Mouse (Mus musculus) right cerebral cortex, postnatal 10 days (tissue): ENCODE measurements around the gene Tmco5b.

Experiments
- DNase-seq, 2 experiments: peaks; one replicate each; pipeline ENCODE4 v3.0.0; 2021; ENCODE audit warnings: low spot score in 2 of 2

Gene Tmco5b

GRCm38 (mm10) chr2:113285432-113285831, at the start of gene Tmco5b:
TSS of gene Tmco5b (plus strand) at chr2:113285732.
- DNase-seq: no peak

DNA sequence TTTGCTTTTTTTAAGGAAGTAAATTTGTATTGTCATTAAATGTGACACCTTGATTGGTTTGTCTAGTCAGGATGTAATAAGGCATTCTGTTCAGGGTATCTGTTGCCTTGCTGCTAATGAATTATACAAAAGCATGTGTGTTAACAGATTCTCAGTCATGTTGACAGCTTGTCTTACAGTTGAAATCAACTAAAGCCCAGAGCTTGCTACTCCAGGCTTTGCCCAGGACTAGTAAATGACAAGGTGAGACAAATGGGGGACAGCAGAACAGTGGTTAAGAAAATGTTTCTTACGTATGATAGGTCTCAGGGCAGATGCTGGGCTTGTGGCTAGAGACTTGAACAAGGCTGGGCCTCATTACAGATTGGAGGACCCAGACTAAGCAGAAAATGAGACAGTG, 48.5 kb upstream of the Tmco5b start:
- DNase-seq: no peak

GRCm38 (mm10) chr2:113238871-113239270, 46.7 kb upstream of the Tmco5b start:
- no peak for DNase-seq

DNA sequence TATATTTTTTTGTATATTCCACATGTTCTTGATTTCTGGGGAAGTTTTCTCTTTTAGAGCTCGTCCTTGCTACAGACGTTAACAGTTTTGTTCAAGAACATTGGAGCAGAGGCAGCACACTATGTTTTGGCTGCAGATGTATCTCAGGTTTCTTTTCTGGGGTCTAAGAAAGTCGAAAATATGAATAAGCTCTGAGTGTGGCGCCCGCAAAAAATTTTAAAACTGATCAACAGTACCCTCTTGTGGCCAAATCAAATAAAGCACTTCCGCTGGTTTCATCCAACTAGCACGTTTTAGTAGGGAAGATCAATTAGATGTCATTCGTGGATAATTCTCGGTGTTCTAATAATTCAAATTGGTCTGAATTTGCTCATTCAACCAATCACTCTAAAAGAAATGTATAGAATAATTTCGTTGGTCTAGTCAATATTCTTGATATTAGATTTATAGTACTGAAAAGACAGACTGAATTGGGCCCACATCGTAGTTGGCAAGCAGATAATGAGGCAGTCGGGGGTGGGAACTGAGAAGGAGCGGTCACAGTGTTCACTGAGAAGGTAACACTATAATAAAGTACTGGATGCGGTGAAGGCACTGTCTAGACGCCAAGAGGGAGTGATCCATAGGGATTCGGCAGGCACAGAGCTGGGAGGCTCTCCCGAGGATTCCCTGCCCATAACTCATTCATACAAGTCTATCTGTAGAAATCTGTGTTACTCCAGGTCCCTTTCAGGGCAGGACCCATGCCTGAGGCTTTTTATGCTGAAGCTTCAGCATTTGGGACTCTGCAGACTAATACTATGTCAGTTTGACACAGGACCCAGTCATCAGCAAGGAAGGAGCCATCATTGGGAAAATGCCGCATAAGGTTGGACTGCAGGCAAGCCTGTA, 17.1 kb downstream of the Tmco5b start:
- DNase-seq: peak; percentile 45 to 73

DNA sequence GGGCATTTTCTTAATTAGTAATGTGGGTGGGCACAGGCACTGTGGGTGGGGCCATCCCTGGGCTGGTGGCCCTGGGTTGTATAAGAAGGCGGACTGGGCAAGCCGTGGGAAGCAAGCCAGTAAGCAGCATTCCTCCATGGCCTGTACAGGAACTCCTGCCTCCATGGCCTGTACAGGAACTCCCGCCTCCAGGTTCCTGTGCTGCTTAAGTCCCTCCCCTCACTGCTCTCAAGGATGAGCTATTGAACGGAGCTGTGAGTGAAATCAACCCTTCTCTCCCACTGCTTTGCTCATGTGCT, 17.7 kb downstream of the Tmco5b start:
- no peak for DNase-seq

DNA sequence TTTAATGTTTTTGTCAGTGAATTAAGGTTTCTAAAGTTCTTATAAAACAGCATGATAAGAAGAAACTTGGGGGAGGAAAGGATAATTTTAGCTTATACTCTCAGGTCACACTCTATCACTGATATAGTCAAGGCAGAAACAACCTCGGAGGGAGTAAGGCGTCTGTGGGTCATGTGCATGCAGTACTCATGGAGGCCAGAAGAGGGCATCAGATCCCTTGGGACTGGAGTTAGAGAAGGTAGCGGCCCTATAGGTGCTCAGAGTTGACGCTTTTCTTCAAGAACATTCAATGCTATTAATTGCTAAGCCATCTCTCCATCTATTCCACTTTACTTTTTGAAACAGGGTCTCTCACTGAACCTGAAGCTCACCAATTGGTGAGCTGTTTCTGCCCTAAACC, 19.8 kb downstream of the Tmco5b start:
- peak; percentile 74 to 86 for DNase-seq

DNA sequence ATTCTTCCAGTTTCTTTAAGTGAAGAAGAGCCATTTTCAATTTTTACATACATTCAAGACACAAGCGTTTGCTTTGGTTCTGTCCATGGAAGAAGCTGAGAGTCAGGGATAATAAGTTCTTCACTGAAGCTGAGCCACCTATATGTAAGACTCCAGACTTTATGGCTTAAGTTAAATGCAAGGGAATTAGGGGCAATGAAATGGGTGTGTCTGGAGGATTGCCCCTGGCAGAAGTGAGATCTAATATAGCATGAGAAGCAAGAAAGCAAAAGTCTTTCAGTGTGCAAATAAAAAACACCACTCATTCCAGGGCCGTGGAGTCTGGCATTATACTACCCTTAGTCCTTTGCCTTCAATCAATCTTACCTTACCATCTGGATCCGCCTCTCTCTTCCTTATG, 25.7 kb downstream of the Tmco5b start:
- no peak for DNase-seq

GRCm38 (mm10) chr2:113323016-113323415, 37.5 kb downstream of the Tmco5b start:
- no peak for DNase-seq

- no peak for DNase-seq
Observed at GRCm38 (mm10) chr2:113333799-113334541, 48.4 kb downstream of the Tmco5b start.

DNA sequence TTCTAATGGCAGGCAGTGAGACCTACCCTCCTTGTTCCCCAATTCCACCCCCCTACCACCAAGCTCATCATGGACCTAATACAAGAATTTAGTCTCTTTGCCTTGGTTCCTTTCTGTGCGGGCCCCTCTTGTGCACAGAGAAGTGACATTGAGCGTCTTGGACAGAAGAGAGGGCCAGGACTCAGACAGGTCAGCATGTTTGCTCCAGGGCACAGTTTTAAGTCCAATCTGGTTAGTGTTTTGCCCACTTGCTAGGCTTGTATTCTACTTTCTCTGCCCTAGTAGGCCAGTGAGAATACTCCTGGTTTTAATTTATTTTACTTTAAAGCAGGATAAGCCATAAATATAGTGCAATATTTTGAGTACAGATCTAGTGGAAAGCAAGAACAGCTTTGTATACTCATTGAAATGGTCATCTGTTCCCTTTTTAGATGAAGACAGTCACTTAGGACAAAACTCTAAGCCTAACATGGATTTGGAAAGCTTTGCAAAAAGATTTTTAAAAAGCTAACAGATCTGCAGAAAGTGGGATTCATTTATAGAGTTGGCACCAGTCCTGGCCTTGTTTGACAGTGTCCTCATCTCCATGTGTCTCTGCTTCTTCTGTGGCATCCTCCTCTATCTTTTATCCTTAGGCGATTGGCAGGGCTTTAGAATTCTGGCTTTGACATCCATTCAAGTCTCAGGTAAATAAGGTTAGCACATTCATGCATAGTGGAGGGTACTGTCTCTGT, 50.2 kb downstream of the Tmco5b start:
- DNase-seq: peak; percentile 66 to 79

DNA sequence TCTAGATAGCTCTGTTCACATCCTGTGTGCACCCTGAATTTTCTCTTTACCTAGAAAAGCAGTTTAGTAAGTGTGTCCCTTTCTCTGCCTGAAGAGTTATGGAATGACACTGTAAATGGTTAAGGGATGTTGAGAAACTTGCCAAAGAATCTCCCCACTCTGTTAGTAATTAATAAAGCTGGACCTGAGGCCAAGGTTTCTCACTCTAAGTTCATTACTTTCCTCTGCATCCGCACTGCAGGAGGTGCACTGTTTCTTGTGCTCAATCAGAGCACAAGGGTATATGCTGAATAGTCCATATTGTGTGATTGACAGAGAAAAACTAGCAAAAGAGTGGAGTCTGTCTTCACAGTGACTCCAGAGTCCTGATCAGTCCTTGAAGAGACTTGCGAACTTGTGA, 59.0 kb downstream of the Tmco5b start:
- no peak for DNase-seq
